In the genomic region with DNA sequence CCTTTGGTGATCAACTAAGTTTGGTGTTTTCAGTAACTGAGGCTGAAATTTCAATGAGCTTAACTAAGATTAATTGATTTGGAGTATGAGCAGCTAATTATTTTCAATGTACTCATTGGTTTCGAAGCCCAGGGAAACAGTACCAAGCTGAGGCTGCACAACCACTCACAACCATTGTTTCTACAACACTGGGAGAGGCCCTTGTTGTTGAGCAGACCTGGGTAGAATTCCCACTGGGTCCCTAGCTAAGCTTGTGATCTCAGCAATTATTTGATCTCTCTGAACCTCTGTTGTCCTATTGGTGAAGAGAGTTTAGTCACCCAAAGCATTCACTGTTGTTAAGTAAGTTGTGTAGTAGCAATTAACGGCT, we compare ENCODE assay signal across 15 mouse cellular contexts.
"Had no signal": no experiment of that assay in that cellular context is flagged by ENCODE, and none has a peak within 500 bp of the region (broad histone marks: within the 10 kb centered on the region; RNA-seq: fewer than 3 reads in every experiment).

No protein-coding gene starts in this region.

- H3K4me3 ChIP-seq: left cerebral cortex, adult 2 months; limb, embryonic 10.5 days; liver, embryonic 15.5 days; midbrain, embryonic 13.5 days; myocyte; neural tube, embryonic 12.5 days; stomach, embryonic 15.5 days had no signal

- H3K4me2 ChIP-seq: liver, embryonic 11.5 days; liver, embryonic 15.5 days; midbrain, embryonic 13.5 days; neural tube, embryonic 12.5 days; stomach, embryonic 15.5 days had no signal

- H3K9me3 ChIP-seq: limb, embryonic 10.5 days; liver, embryonic 15.5 days; midbrain, embryonic 13.5 days; neural tube, embryonic 12.5 days; stomach, embryonic 15.5 days had no signal

- H3K27ac ChIP-seq: left cerebral cortex, adult 2 months; limb, embryonic 10.5 days; liver, embryonic 15.5 days; midbrain, embryonic 13.5 days; neural tube, embryonic 12.5 days; stomach, embryonic 15.5 days had no signal

- DNase-seq: kidney, postnatal 10 days; kidney, postnatal 4 days; lung, adult 2 months; lung, postnatal 14 days; right cerebral cortex, postnatal 14 days; thymus, adult 2 months; thymus, postnatal 25 days had no signal

- H3K4me1 ChIP-seq: liver, embryonic 15.5 days; stomach, embryonic 15.5 days had no signal

- H3K9ac ChIP-seq: liver, embryonic 15.5 days; midbrain, embryonic 13.5 days; neural tube, embryonic 12.5 days; stomach, embryonic 15.5 days had no signal

- H3K36me3 ChIP-seq: limb, embryonic 10.5 days; liver, embryonic 15.5 days; midbrain, embryonic 13.5 days; neural tube, embryonic 12.5 days; stomach, embryonic 15.5 days had no signal

- H3K27me3 ChIP-seq: liver, embryonic 15.5 days; midbrain, embryonic 13.5 days; neural tube, embryonic 12.5 days; stomach, embryonic 15.5 days had no signal
